Comparison of ENCODE assay signal across 8 mouse cellular contexts in the genomic region with DNA sequence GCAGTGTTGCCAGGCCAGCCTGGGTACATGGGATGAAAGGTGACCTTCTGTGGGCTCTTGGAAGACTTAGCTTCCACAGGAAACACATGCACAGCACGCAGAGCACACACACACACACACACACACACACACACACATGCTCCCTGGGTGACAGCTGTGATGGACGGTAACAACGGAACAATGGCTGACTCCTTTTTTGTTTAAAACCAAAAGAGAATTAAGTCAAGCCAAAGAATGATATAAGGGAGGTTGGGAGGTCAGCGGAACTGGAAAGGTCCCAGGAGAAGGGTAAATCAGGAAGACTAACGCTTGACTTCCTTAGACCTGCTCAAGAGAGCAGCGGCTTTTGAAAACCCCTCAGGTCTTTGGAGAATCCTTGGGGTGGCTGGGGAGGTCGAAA.
A peak's percentile ranks its signal among the peaks of the same experiment; 100 is the strongest.
DNase-seq lines count a peak whose midpoint lies in the region; ATAC-seq and TF ChIP-seq lines count a peak whose summit lies in the region.
"Had no signal": no experiment of that assay in that cellular context is flagged by ENCODE, and none has a peak within 500 bp of the region (broad histone marks: within the 10 kb centered on the region; RNA-seq: fewer than 3 reads in every experiment).

No protein-coding gene starts in this region.

- H3K36me3 ChIP-seq in midbrain, embryonic 13.5 days: no peaks in the 10 kb centered on the region
- H3K36me3 ChIP-seq in midbrain, postnatal 0 days (ENCODE audit: insufficient read depth, low read length): no peaks in the 10 kb centered on the region
- H3K36me3 ChIP-seq in intestine, embryonic 16.5 days (ENCODE audit: control insufficient read depth, insufficient read depth, low read length): no peaks in the 10 kb centered on the region
- no peaks in the 10 kb centered on the region for H3K36me3 ChIP-seq in stomach, postnatal 0 days (ENCODE audit: control insufficient read depth, insufficient read depth, low read length)
- no peaks in the 10 kb centered on the region for H3K36me3 ChIP-seq in heart, embryonic 10.5 days

- no peak for TF ChIP-seq CTCF in midbrain, postnatal 0 days (IDR thresholded peaks at IDR 0.05)
- TF ChIP-seq CTCF in stomach, postnatal 0 days (IDR thresholded peaks at IDR 0.05; ENCODE audit: low read depth): no peak

- H3K4me2 ChIP-seq in midbrain, embryonic 13.5 days (replicated peaks): no peak overlapping the region
- no peak overlapping the region for H3K4me2 ChIP-seq in midbrain, postnatal 0 days (ENCODE audit: low read depth, low read length, poor library complexity, severe bottlenecking)
- no peak overlapping the region for H3K4me2 ChIP-seq in intestine, embryonic 16.5 days (ENCODE audit: low read depth, low read length)
- no peak overlapping the region for H3K4me2 ChIP-seq in stomach, postnatal 0 days (replicated peaks; ENCODE audit: low read depth)

- no peak for DNase-seq in midbrain, postnatal 0 days (ENCODE audit: low spot score)
- peak; percentile 56 for DNase-seq in kidney, postnatal 10 days
- no peak for DNase-seq in stomach, postnatal 0 days (ENCODE audit: low spot score)
- no peak for DNase-seq in heart, embryonic 10.5 days (ENCODE audit: low spot score)
- no peak for DNase-seq in cerebellum, adult 9-10 months
- DNase-seq: liver had no signal

- H3K4me3 ChIP-seq in midbrain, embryonic 13.5 days (replicated peaks): no peak overlapping the region
- H3K4me3 ChIP-seq in midbrain, postnatal 0 days (ENCODE audit: low read depth, low read length): no peak overlapping the region
- no peak overlapping the region for H3K4me3 ChIP-seq in intestine, embryonic 16.5 days (ENCODE audit: low read length)
- no peak overlapping the region for H3K4me3 ChIP-seq in stomach, postnatal 0 days (ENCODE audit: low read depth, low read length)
- H3K4me3 ChIP-seq in heart, embryonic 10.5 days: no peak overlapping the region

- ATAC-seq in midbrain, embryonic 13.5 days: 0 out of 2 replicates have a peak, but pooled peaks have one; percentile 37
- ATAC-seq in midbrain, postnatal 0 days (ENCODE audit: low FRiP score): no peak
- no peak; the same call in 1 of the 2 replicates for ATAC-seq in intestine, embryonic 16.5 days
- no peak; the same call in 1 of the 2 replicates for ATAC-seq in stomach, postnatal 0 days (ENCODE audit: low FRiP score, low TSS enrichment)

- no peak overlapping the region for H3K27ac ChIP-seq in midbrain, embryonic 13.5 days
- H3K27ac ChIP-seq in midbrain, postnatal 0 days (ENCODE audit: low read depth, low read length): no peak overlapping the region
- peak overlapping the region; percentile 79 for H3K27ac ChIP-seq in intestine, embryonic 16.5 days (ENCODE audit: low read length)
- peak overlapping the region; percentile 58; the same call in 1 of the 2 replicates for H3K27ac ChIP-seq in stomach, postnatal 0 days (replicated peaks)
- H3K27ac ChIP-seq in heart, embryonic 10.5 days: no peak overlapping the region

- no peak for TF ChIP-seq EP300 in stomach, postnatal 0 days (optimal IDR thresholded peaks at IDR 0.05)

- peaks cover 20% of the 10 kb centered on the region for H3K4me1 ChIP-seq in midbrain, embryonic 13.5 days (replicated peaks)
- H3K4me1 ChIP-seq in midbrain, postnatal 0 days (ENCODE audit: insufficient read depth, low read length): no peaks in the 10 kb centered on the region
- 0 out of 2 replicates have a peak, but pooled peaks cover 15% of the 10 kb centered on the region for H3K4me1 ChIP-seq in intestine, embryonic 16.5 days (ENCODE audit: control insufficient read depth, insufficient read depth, low read length)
- H3K4me1 ChIP-seq in stomach, postnatal 0 days (replicated peaks; ENCODE audit: control insufficient read depth, insufficient read depth): peaks cover 4% of the 10 kb centered on the region; the same call in 1 of the 2 replicates
- peaks cover 15% of the 10 kb centered on the region; the same call in 1 of the 2 replicates for H3K4me1 ChIP-seq in heart, embryonic 10.5 days

- no peak overlapping the region for H3K9ac ChIP-seq in midbrain, embryonic 13.5 days (replicated peaks)
- no peak overlapping the region for H3K9ac ChIP-seq in midbrain, postnatal 0 days (replicated peaks; ENCODE audit: low read length, poor library complexity, severe bottlenecking)
- H3K9ac ChIP-seq in intestine, embryonic 16.5 days (ENCODE audit: low read depth, low read length): 0 out of 2 replicates have a peak overlapping the region, but pooled peaks have one; percentile 20
- H3K9ac ChIP-seq in stomach, postnatal 0 days (ENCODE audit: low read length): no peak overlapping the region

- WGBS in midbrain, embryonic 13.5 days: 30% methylated on average over 7 of the region's 7 CpGs
- 48% methylated on average over 7 of the region's 7 CpGs for WGBS in midbrain, postnatal 0 days
- WGBS in intestine, embryonic 16.5 days: 57% methylated on average over 7 of the region's 7 CpGs
- 59% methylated on average over 7 of the region's 7 CpGs for WGBS in stomach, postnatal 0 days
- whole genome bisulfite sequencing in heart, embryonic 10.5 days: 70% methylated on average over 7 of the region's 7 CpGs

- H3K9me3 ChIP-seq in midbrain, embryonic 13.5 days: no peaks in the 10 kb centered on the region
- no peaks in the 10 kb centered on the region for H3K9me3 ChIP-seq in midbrain, postnatal 0 days (ENCODE audit: low read length)
- H3K9me3 ChIP-seq in intestine, embryonic 16.5 days (ENCODE audit: control insufficient read depth, low read length): no peaks in the 10 kb centered on the region
- H3K9me3 ChIP-seq in stomach, postnatal 0 days (ENCODE audit: control insufficient read depth, low read length): no peaks in the 10 kb centered on the region
- H3K9me3 ChIP-seq in heart, embryonic 10.5 days: no peaks in the 10 kb centered on the region

- no peaks in the 10 kb centered on the region for H3K27me3 ChIP-seq in midbrain, embryonic 13.5 days
- 0 out of 2 replicates have a peak, but pooled peaks cover 3% of the 10 kb centered on the region for H3K27me3 ChIP-seq in midbrain, postnatal 0 days (ENCODE audit: insufficient read depth, low read length)
- H3K27me3 ChIP-seq in intestine, embryonic 16.5 days (replicated peaks; ENCODE audit: control insufficient read depth, insufficient read depth, low read length): no peaks in the 10 kb centered on the region
- no peaks in the 10 kb centered on the region for H3K27me3 ChIP-seq in stomach, postnatal 0 days (ENCODE audit: control insufficient read depth, insufficient read depth, low read length)
- H3K27me3 ChIP-seq in heart, embryonic 10.5 days (ENCODE audit: insufficient read depth, poor library complexity, severe bottlenecking): no peaks in the 10 kb centered on the region

Comparison
In these comparisons a context has a peak if more than half of its experiments do, and no peak if none do; other contexts are left out.
1. H3K27ac ChIP-seq: peak in intestine, embryonic 16.5 days (single experiment) and stomach, postnatal 0 days (single experiment); none in midbrain, embryonic 13.5 days (single experiment), midbrain, postnatal 0 days (single experiment) and heart, embryonic 10.5 days (single experiment).